Mouse (Mus musculus): ENCODE results near the gene Acsl5. TPM values are rescaled to one million over a fixed set of nuclear protein-coding genes. Genes with fewer than 3 reads are reported as not detected.

Acsl5 gene
- total RNA-seq, 2 experiments from 2014 or later: 45.1 to 51.6 TPM

- DNase-seq (ENCODE audit: low spot score in 2 of 2): peak; percentile 85 to 88
- intact Hi-C loops (cut with DNase I): no loop called here
Observed at GRCm38 (mm10) chr19:55315452-55316108, 63.8 kb downstream of the Acsl5 start, which contains the start of gene Zdhhc6. Zdhhc6 (minus strand) TSS chr19:55316032.

- DNase-seq (ENCODE audit: low spot score in 2 of 2): peak; percentile 88 to 90
- intact Hi-C loops (cut with DNase I): no loop called here
Observed at GRCm38 (mm10) chr19:55316109-55316714, 64.5 kb downstream of the Acsl5 start, which contains the start of gene Vti1a. Vti1a (plus strand) TSS chr19:55316295.

GRCm38 (mm10) chr19:55316901-55317300 lies 65.2 kb downstream of the Acsl5 start:
- intact Hi-C loops (cut with DNase I): no loop called here
- no peak for DNase-seq (ENCODE audit: low spot score in 2 of 2)

GRCm38 (mm10) chr19:55319036-55319435 lies 67.3 kb downstream of the Acsl5 start:
- intact Hi-C loops (cut with DNase I): no loop called here
- DNase-seq (ENCODE audit: low spot score in 2 of 2): no peak

GRCm38 (mm10) chr19:55319521-55319920 lies 67.8 kb downstream of the Acsl5 start:
- intact Hi-C loops (cut with DNase I): no loop called here
- no peak for DNase-seq (ENCODE audit: low spot score in 2 of 2)

- intact Hi-C loops (cut with DNase I): no loop called here
- DNase-seq (ENCODE audit: low spot score in 2 of 2): no peak
Observed at GRCm38 (mm10) chr19:55322604-55323003, 70.9 kb downstream of the Acsl5 start.

- intact Hi-C loops (cut with DNase I): no loop called here
- DNase-seq (ENCODE audit: low spot score in 2 of 2): no peak
Observed at GRCm38 (mm10) chr19:55327510-55327909, 75.8 kb downstream of the Acsl5 start.

- intact Hi-C loops (cut with DNase I): loop anchor here (10.0 kb wide), 1 partner anchor 543 kb away; no protein-coding TSS in a partner anchor
Observed at GRCm38 (mm10) chr19:55331776-55332175, 80.0 kb downstream of the Acsl5 start.

GRCm38 (mm10) chr19:55332641-55333268 lies 81.0 kb downstream of the Acsl5 start:
- intact Hi-C loops (cut with DNase I): loop anchor here (10.0 kb wide), 1 partner anchor 542 kb away; no protein-coding TSS in a partner anchor
- DNase-seq (ENCODE audit: low spot score in 2 of 2): peak; percentile 59 to 71

More at GRCm38 (mm10) chr19:55331776-55332175, 80.0 kb downstream of the Acsl5 start:
- DNase-seq (ENCODE audit: low spot score in 2 of 2): no peak

GRCm38 (mm10) chr19:55335881-55336280 lies 84.1 kb downstream of the Acsl5 start:
- DNase-seq (ENCODE audit: low spot score in 2 of 2): no peak

GRCm38 (mm10) chr19:55336441-55336840 lies 84.7 kb downstream of the Acsl5 start:
- intact Hi-C loops (cut with DNase I): loop anchor here (2.0 to 10.0 kb wide), 2 partner anchors 538 to 798 kb away; no protein-coding TSS in a partner anchor

More at GRCm38 (mm10) chr19:55335881-55336280, 84.1 kb downstream of the Acsl5 start:
- intact Hi-C loops (cut with DNase I): loop anchor here (2.0 to 10.0 kb wide), 3 partner anchors 539 to 919 kb away; no protein-coding TSS in a partner anchor

GRCm38 (mm10) chr19:55337066-55337465 lies 85.3 kb downstream of the Acsl5 start:
- DNase-seq (ENCODE audit: low spot score in 2 of 2): no peak
- intact Hi-C loops (cut with DNase I): loop anchor here (2.0 to 10.0 kb wide), 2 partner anchors 538 to 798 kb away; no protein-coding TSS in a partner anchor

More at GRCm38 (mm10) chr19:55336441-55336840, 84.7 kb downstream of the Acsl5 start:
- DNase-seq (ENCODE audit: low spot score in 2 of 2): no peak

- no peak for DNase-seq (ENCODE audit: low spot score in 2 of 2)
- intact Hi-C loops (cut with DNase I): loop anchor here (2.0 to 10.0 kb wide), 2 partner anchors 537 to 797 kb away; no protein-coding TSS in a partner anchor
Observed at GRCm38 (mm10) chr19:55337664-55338063, 85.9 kb downstream of the Acsl5 start.

- intact Hi-C loops (cut with DNase I): no loop called here
- DNase-seq (ENCODE audit: low spot score in 2 of 2): no peak
Observed at GRCm38 (mm10) chr19:55340521-55340920, 88.8 kb downstream of the Acsl5 start.

- DNase-seq (ENCODE audit: low spot score in 2 of 2): no peak
- intact Hi-C loops (cut with DNase I): no loop called here
Observed at GRCm38 (mm10) chr19:55341377-55341776, 89.6 kb downstream of the Acsl5 start.

GRCm38 (mm10) chr19:55342423-55342822 lies 90.7 kb downstream of the Acsl5 start:
- no peak for DNase-seq (ENCODE audit: low spot score in 2 of 2)
- intact Hi-C loops (cut with DNase I): no loop called here

GRCm38 (mm10) chr19:55343274-55343673 lies 91.5 kb downstream of the Acsl5 start:
- no peak for DNase-seq (ENCODE audit: low spot score in 2 of 2)
- intact Hi-C loops (cut with DNase I): no loop called here

Data from left cerebral cortex, postnatal 36 days (tissue).